Mouse (Mus musculus): ENCODE data around the gene Ackr4. TPM values are rescaled to one million over a fixed set of nuclear protein-coding genes. Genes with fewer than 3 reads are reported as not detected.

Gene Ackr4
- polyA plus RNA-seq, 1 experiment = 0.11 TPM

DNA sequence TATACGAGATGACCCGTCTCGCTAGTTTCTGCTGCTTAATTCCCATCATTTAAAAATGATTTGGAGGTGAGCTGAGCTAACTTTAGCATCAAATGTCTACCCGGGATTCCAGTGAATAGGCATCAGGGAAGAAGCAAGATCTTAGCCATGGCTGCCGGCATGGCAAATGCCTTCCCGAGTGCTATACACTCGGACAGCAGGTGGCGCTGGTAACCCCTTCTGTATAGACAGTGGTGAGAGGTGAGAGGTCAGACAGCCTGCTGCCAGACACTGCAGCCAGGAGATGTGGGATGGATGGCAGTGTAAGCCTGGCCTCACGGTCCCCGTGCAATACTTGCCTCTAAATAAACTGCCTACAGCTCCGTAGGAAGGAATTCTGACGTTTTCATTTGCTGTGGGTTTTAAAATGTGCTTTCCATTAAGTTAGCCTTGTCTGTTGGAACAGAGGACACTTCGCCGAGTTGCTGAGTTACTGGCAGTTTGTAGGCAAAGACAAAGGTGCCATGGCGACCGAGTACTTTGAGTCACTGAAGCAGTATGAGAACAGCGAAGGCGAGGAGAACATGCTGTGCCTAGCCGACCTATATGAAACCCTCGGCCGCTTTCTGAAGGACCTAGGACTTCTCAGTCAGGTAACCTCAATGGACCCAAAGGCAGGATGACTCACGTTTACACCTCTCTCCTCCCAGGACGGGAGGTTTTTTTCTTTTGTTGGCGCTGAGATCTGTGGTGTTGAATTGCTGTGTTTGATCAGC, 91.3 kb downstream of the Ackr4 start:
- Histone ChIP-seq H3ac (ENCODE audit: control insufficient read depth, insufficient read length) (no peak overlapping the region), H3K36me3 (ENCODE audit: control insufficient read depth, insufficient read depth) (no peaks in the 10 kb centered on the region), H3K27me3 (ENCODE audit: control insufficient read depth, insufficient read depth, insufficient read length) (no peaks in the 10 kb centered on the region), H3K79me2 (ENCODE audit: control insufficient read depth, insufficient read depth) (no peaks in the 10 kb centered on the region), H3K4me2 (ENCODE audit: low read depth) (no peak overlapping the region), H3K4me3 (no peak overlapping the region)
- TF ChIP-seq E2F4 (IDR thresholded peaks at IDR 0.05; ENCODE audit: insufficient read depth) = no peak
- TF ChIP-seq POLR2A (IDR thresholded peaks at IDR 0.05; ENCODE audit: insufficient read length, low read depth) = no peak
- TF ChIP-seq TCF3 (IDR thresholded peaks at IDR 0.05; ENCODE audit: insufficient read length, low read depth) = no peak
- no peak for TF ChIP-seq MYOG (IDR thresholded peaks at IDR 0.05; ENCODE audit: control insufficient read depth in 1 of 3, insufficient read depth in 1 of 3, insufficient read length in 2 of 3, low read depth in 2 of 3)
- TF ChIP-seq USF1 (IDR thresholded peaks at IDR 0.05; ENCODE audit: low read depth) = no peak

DNA sequence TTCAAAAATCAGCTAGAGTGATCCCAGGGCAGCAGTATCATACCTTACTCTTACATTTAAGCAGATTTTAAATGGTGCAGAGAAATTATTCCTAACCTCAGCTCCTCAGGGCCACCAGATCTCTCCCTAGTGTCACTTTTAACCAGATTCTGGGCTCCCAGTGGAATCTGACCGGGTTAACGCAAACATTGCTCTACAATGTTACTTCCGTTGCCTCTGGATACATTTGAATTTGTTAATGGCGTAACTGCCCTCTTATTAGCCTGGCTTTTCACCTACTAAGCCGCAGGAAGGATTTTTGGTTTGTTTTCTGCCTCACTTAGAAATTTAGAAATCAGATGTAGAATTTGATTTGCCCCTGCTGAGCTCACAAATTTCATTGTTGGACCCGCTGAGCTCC, 92.0 kb downstream of the Ackr4 start:
- H3ac ChIP-seq (ENCODE audit: control insufficient read depth, insufficient read length) = no peak overlapping the region
- no peaks in the 10 kb centered on the region for H3K79me2 ChIP-seq (ENCODE audit: control insufficient read depth, insufficient read depth)
- H3K36me3 ChIP-seq (ENCODE audit: control insufficient read depth, insufficient read depth) = no peaks in the 10 kb centered on the region
- H3K4me2 ChIP-seq (ENCODE audit: low read depth) = no peak overlapping the region
- no peak for TF ChIP-seq USF1 (IDR thresholded peaks at IDR 0.05; ENCODE audit: low read depth)
- TF ChIP-seq POLR2A (IDR thresholded peaks at IDR 0.05; ENCODE audit: insufficient read length, low read depth) = no peak
- no peak for TF ChIP-seq SRF (IDR thresholded peaks at IDR 0.05; ENCODE audit: control insufficient read depth, insufficient read length, low read depth)
- TF ChIP-seq MAX (IDR thresholded peaks at IDR 0.05; ENCODE audit: low read depth) = no peak
- TF ChIP-seq REST (IDR thresholded peaks at IDR 0.05; ENCODE audit: insufficient read depth, insufficient read length) = no peak
- no peak for TF ChIP-seq MYOD1 (IDR thresholded peaks at IDR 0.05; ENCODE audit: control insufficient read depth in 1 of 3, insufficient read length in 2 of 3, low read depth in 2 of 3)
- no peak for TF ChIP-seq MYOG (IDR thresholded peaks at IDR 0.05; ENCODE audit: control insufficient read depth in 1 of 3, insufficient read depth in 1 of 3, insufficient read length in 2 of 3, low read depth in 2 of 3)
- TF ChIP-seq TCF3 (IDR thresholded peaks at IDR 0.05; ENCODE audit: insufficient read length, low read depth) = no peak
- TF ChIP-seq TCF12 (IDR thresholded peaks at IDR 0.05; ENCODE audit: insufficient read depth, poor library complexity, severe bottlenecking) = no peak
- TF ChIP-seq E2F4 (IDR thresholded peaks at IDR 0.05; ENCODE audit: insufficient read depth) = no peak
- no peak for TF ChIP-seq POLR2AphosphoS2 (IDR thresholded peaks at IDR 0.05; ENCODE audit: insufficient read length, low read depth)
- no peak for TF ChIP-seq CEBPB (IDR thresholded peaks at IDR 0.05; ENCODE audit: insufficient read depth, poor library complexity, severe bottlenecking)
- H3K4me3 ChIP-seq = no peak overlapping the region
- H3K27me3 ChIP-seq (ENCODE audit: control insufficient read depth, insufficient read depth, insufficient read length) = no peaks in the 10 kb centered on the region

DNA sequence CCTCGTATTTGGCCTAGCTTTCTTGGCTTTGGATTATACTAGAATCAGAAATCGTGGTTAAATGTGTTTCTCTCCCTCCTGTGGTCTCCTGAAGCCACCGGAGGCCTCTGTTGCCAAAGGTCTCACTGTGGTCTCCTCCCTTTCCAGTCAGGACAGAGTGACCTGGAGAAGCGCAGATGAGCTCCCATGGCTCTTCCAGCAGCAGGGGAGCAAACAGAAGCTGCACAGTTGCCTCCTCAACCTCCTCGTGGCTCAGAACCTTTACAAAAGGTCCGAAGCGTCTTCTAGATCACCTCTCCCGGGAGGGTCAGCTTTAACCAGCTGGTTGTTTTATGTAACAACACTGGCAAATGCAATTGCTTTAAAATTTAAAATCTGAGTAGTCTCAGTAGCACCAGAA, 92.5 kb downstream of the Ackr4 start:
- TF ChIP-seq REST (IDR thresholded peaks at IDR 0.05; ENCODE audit: insufficient read depth, insufficient read length) (no peak), TCF12 (IDR thresholded peaks at IDR 0.05; ENCODE audit: insufficient read depth, poor library complexity, severe bottlenecking) (no peak), POLR2A (IDR thresholded peaks at IDR 0.05; ENCODE audit: insufficient read length, low read depth) (no peak), MYOD1 (IDR thresholded peaks at IDR 0.05; ENCODE audit: control insufficient read depth in 1 of 3, insufficient read length in 2 of 3, low read depth in 2 of 3) (no peak), E2F4 (IDR thresholded peaks at IDR 0.05; ENCODE audit: insufficient read depth) (no peak), TCF3 (IDR thresholded peaks at IDR 0.05; ENCODE audit: insufficient read length, low read depth) (no peak), SRF (IDR thresholded peaks at IDR 0.05; ENCODE audit: control insufficient read depth, insufficient read length, low read depth) (no peak), MYOG (IDR thresholded peaks at IDR 0.05; ENCODE audit: control insufficient read depth in 1 of 3, insufficient read depth in 1 of 3, insufficient read length in 2 of 3, low read depth in 2 of 3) (no peak), MAX (IDR thresholded peaks at IDR 0.05; ENCODE audit: low read depth) (no peak), POLR2AphosphoS2 (IDR thresholded peaks at IDR 0.05; ENCODE audit: insufficient read length, low read depth) (no peak), USF1 (IDR thresholded peaks at IDR 0.05; ENCODE audit: low read depth) (no peak), CEBPB (IDR thresholded peaks at IDR 0.05; ENCODE audit: insufficient read depth, poor library complexity, severe bottlenecking) (no peak)
- H3K79me2 ChIP-seq (ENCODE audit: control insufficient read depth, insufficient read depth) = no peaks in the 10 kb centered on the region
- H3K4me2 ChIP-seq (ENCODE audit: low read depth) = no peak overlapping the region
- H3K27me3 ChIP-seq (ENCODE audit: control insufficient read depth, insufficient read depth, insufficient read length) = no peaks in the 10 kb centered on the region
- H3K4me3 ChIP-seq = no peak overlapping the region
- no peak overlapping the region for H3ac ChIP-seq (ENCODE audit: control insufficient read depth, insufficient read length)
- H3K36me3 ChIP-seq (ENCODE audit: control insufficient read depth, insufficient read depth) = no peaks in the 10 kb centered on the region

Other genes with a start within 250 kb of the Ackr4 start
- 1.1 TPM for gene Nphp3, start 124.4 kb downstream of the Ackr4 start, polyA plus RNA-seq (2012; fragmentation: generic; extraction: Trizol)
- not detected for gene Gm28305, start 86.3 kb downstream of the Ackr4 start, polyA plus RNA-seq (2012; fragmentation: generic; extraction: Trizol)
- gene Uba5, start 63.8 kb downstream of the Ackr4 start, polyA plus RNA-seq (2012; fragmentation: generic; extraction: Trizol) = 20.5 TPM
- 6.2 TPM for gene Acad11, start 63.6 kb downstream of the Ackr4 start, polyA plus RNA-seq (2012; fragmentation: generic; extraction: Trizol)
- gene Dnajc13, start 136.0 kb upstream of the Ackr4 start, polyA plus RNA-seq (2012; fragmentation: generic; extraction: Trizol) = 14.1 TPM
- 0.35 TPM for gene Acpp, start 210.8 kb upstream of the Ackr4 start, polyA plus RNA-seq (2012; fragmentation: generic; extraction: Trizol)

Data from myocyte (in vitro differentiated cells).